Mouse (Mus musculus): ENCODE measurements around the gene Tnfrsf23.
"Not testable (repeated sequence)": the region's sequence is repeated elsewhere in the genome, so short reads cannot be mapped to it uniquely, and the experiment has no call there.

Gene Tnfrsf23

DNA sequence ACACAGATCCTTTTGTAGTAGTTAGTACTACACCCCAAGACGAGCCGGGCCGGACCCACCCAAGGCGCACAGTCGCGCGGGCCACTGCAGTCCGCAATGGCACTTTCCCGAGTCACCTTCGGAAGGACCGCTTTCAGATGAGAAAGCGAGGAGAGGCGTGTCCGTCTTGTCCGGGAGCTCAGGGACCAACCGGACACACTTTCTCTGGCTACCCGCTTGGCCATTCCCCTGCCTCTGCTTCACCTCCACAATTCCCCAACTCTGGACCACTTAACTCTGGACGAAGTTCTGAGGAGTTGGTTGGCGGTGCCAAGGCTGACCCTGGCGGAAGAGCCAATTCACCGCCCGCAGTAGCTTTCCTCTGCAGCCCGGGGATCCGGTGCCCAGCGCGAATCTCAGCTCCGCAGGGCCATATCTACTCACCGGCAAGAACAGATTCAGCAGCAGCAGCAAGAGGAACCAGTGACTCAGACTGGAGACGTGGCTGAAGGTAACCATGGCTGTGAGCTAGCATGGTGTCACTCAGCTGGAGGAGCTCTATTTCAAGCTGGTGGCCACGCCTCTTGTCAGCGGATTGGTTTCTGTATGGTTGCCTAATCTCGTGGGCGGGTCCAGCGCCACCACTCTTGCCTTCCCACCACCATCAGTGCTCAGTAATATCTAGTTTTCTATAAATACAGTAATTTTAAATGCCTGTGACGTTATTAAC lies at the start of gene Tnfrsf23:
Gene Tnfrsf23 (minus strand): TSS at position 514 of the 709 bp plus-strand sequence.
- peak; percentile 70 to 77 for DNase-seq (ENCODE audit: low spot score in 2 of 2)

- DNase-seq (ENCODE audit: low spot score in 2 of 2): peak; percentile 37 to 49
These were observed 48.1 kb upstream of the Tnfrsf23 start for GRCm38 (mm10) chr7:143733746-143734145.

- DNase-seq (ENCODE audit: low spot score in 2 of 2): no peak
These were observed 44.2 kb upstream of the Tnfrsf23 start for GRCm38 (mm10) chr7:143729886-143730285.

DNA sequence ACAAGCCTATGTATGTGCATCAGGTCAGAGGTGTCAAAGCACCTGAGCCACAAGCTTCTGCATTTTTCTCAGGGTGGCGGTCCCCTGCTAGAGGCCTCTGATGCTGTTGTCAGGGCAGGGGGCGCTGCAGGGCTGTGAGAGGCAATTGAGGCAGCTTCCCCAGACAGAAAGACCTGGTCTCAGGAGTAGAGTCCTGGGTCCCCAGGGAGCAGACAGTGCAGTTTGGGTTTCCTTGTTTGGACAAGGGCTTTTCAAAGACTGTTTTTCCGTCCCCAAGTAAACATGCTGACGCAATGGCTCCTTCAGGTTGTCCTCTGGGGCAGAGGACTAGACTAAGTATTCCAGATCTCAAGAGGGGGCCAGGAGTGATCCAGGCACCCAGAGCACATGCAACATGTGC lies 40.7 kb upstream of the Tnfrsf23 start:
- DNase-seq (ENCODE audit: low spot score in 2 of 2): no peak

DNA sequence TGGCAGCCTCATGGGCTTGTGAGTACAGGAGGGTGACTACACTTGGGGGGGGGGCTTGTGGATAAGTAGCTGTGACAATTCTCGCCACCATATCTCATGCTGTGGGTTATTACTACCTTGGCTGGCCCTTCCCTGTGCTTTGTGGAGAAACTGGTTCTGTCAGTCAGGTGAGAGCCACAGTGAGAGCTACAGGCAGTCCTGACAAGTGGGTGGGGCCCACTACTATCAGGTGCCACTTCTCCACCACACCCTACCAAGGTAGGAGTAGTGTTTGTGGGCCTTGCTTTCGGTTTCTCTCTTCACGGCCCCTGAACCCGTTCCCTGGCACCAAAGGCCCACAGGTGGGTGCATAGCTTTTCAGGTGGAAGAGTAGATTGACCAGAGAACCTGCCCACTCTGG lies 38.2 kb upstream of the Tnfrsf23 start:
- no peak for DNase-seq (ENCODE audit: low spot score in 2 of 2)

- peak; percentile 21 to 40 for DNase-seq (ENCODE audit: low spot score in 2 of 2)
These were observed 37.0 kb upstream of the Tnfrsf23 start for GRCm38 (mm10) chr7:143722646-143723045.

DNA sequence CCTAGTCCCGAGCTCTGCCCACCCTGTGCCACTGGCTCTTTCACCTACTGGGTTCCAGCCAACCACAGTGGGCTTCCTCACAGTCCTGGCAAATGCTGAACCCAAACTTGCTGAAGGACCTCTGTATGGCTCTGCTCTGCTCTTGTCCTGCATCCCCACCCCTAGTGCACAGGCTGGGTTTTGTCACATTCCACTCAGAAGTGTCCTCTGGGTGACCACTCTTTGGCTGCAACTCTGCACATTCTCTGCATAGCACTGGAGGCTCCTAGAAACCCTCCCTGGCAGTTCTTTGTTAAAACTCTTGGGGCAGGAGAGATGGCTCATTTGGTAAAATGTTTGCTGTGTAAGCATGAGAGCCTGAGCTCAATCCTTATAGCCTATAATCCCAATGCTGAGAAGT lies 32.1 kb upstream of the Tnfrsf23 start:
- no peak for DNase-seq (ENCODE audit: low spot score in 2 of 2)

DNA sequence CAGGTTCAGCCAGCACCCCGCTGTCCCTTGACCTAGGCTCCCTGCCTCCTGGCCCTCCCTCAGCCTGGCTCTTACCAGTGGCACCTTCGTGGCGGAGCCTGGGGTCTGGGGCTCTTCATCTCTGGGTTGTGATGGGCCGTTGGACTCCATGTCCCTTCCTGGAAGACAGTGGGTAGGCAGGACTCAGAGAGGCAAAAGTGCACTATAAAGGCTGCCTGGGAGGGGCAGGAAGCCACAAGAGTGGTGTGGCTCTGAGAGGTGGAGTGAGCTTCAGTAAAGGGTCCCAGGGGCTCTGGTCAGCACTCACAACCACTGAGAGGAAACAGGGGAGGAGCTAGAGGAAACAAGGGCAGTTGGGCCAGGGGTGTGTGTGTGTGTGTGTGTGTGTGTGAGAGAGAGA lies 27.7 kb upstream of the Tnfrsf23 start:
- DNase-seq (ENCODE audit: low spot score in 2 of 2): no peak

- DNase-seq (ENCODE audit: low spot score in 2 of 2): no peak
These were observed 27.2 kb upstream of the Tnfrsf23 start for GRCm38 (mm10) chr7:143712771-143713348.

- DNase-seq (ENCODE audit: low spot score in 2 of 2): no peak
These were observed 26.4 kb upstream of the Tnfrsf23 start for GRCm38 (mm10) chr7:143712023-143712422.

- DNase-seq (ENCODE audit: low spot score in 2 of 2): no peak
These were observed 25.7 kb upstream of the Tnfrsf23 start for GRCm38 (mm10) chr7:143711381-143711780.

- DNase-seq (ENCODE audit: low spot score in 2 of 2): no peak
These were observed 23.7 kb upstream of the Tnfrsf23 start for GRCm38 (mm10) chr7:143709395-143709794.

GRCm38 (mm10) chr7:143706697-143707438 lies 21.2 kb upstream of the Tnfrsf23 start:
- peak; percentile 87 to 95 for DNase-seq (ENCODE audit: low spot score in 2 of 2)

- no peak for DNase-seq (ENCODE audit: low spot score in 2 of 2)
These were observed 10.5 kb upstream of the Tnfrsf23 start for GRCm38 (mm10) chr7:143696140-143696539.

GRCm38 (mm10) chr7:143694550-143694949 lies 8.9 kb upstream of the Tnfrsf23 start:
- no peak for DNase-seq (ENCODE audit: low spot score in 2 of 2)

DNA sequence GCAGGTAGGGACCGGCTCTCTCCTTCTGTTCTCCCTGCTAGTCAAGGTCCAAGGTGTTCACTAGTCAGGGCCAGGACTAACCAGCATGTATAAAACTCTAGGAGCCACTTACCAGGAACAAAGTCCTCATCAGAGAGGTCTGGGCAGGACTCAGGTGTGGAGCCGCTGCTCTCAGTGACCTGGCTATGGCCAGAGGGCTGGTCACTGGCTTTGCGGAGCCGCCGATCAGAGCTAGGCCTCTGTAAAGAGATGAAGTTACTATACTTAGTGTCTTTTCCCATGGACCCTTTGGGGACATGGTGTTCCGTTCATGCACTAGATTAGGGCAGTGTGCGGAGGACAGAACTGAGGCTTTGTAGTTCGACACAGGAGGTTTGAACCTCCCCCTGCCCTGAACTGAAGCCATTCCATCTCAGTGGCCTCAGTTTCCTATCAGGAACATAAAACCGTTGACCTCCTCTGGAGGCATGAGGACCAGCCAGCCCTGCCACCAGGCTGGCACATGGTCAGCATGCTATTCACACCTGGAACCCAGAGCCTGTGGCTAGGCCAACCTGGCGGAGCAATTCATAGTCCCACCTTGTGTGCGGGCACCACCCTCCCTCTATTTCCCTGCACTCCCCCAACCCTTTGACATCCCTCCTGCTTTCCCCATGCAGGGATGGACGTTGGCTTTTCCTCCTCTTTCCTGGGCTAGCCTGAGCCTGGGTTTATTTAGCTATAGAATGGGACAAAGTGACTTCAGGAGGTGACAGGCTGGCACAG lies 7.3 kb upstream of the Tnfrsf23 start:
- DNase-seq (ENCODE audit: low spot score in 2 of 2): no peak

GRCm38 (mm10) chr7:143691909-143692308 lies 6.2 kb upstream of the Tnfrsf23 start:
- no peak for DNase-seq (ENCODE audit: low spot score in 2 of 2)

DNA sequence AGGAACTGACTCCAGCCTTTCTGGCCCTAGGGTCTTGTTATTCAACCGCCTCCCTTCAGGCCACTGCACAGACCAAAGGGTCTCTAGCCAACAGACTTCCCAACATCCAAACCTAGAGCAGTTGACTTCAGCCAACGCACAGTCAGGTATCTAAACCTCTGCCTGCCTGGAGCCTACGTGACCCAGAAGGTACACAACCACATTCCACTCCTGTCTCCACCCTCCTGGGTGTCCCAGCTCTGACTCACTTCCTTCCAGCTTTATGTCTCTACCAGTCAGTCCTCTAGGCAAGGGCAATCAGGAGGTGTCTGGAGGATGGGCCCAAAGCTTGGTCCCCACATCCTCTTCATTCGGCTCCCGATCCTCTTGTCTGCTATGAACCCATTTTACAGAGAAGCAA lies 5.5 kb upstream of the Tnfrsf23 start:
- no peak for DNase-seq (ENCODE audit: low spot score in 2 of 2)

DNA sequence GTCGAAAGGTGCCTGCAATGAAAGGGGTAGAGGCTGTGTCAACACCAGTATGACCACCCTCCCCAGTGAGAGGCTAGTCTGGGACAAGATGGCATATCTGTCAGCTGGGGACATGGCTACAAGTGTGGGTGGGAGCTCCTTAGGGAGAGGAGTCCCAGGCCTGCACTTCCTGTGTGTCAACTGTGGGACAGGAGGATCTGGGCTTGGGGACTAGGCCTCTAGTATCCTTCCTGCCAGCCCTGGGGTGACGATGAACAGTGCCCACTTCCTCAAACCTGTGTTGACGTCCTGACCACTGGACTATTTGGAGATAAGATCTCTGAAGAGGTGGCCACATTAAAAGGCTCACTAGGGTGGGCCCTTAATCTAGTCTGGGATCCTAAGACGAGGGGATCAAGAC lies 4.3 kb upstream of the Tnfrsf23 start:
- no peak for DNase-seq (ENCODE audit: low spot score in 2 of 2)

- DNase-seq (ENCODE audit: low spot score in 2 of 2): no peak
These were observed 3.8 kb upstream of the Tnfrsf23 start for GRCm38 (mm10) chr7:143689481-143689880.

DNA sequence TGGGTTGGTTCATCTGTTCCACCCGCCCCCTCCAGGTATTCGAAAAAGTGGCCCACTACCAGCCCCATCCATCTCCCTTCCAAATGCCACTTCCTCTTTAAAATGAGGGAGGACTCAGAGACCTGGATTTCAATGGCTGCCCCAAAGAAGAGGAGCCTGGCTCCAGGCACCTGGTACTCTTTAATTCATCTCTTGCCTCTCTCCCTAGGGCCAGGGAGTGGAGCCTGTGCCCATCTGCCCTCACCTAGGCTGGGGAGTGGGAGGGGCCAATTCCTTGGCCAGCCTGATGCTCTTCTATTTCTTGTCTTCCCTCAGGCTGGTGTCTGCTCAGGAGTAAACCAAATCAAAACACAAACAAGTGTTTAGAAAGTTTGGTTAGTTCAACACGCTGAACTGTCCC lies 1.0 kb upstream of the Tnfrsf23 start:
- DNase-seq (ENCODE audit: low spot score in 2 of 2): not testable (repeated sequence)

- DNase-seq (ENCODE audit: low spot score in 2 of 2): not testable (repeated sequence)
These were observed 519 bp upstream of the Tnfrsf23 start for GRCm38 (mm10) chr7:143686191-143686590.

Data from frontal cortex, postnatal 36 days (tissue).